Mouse (Mus musculus) thymus, postnatal 4 days (tissue): ENCODE results near the gene Hoxa9.
A peak's percentile ranks its signal among the peaks of the same experiment; 100 is the strongest.

Experiments used
- DNase-seq: peaks from one replicate; pipeline ENCODE4 v3.0.0; 2021

The Hoxa9 gene

DNA sequence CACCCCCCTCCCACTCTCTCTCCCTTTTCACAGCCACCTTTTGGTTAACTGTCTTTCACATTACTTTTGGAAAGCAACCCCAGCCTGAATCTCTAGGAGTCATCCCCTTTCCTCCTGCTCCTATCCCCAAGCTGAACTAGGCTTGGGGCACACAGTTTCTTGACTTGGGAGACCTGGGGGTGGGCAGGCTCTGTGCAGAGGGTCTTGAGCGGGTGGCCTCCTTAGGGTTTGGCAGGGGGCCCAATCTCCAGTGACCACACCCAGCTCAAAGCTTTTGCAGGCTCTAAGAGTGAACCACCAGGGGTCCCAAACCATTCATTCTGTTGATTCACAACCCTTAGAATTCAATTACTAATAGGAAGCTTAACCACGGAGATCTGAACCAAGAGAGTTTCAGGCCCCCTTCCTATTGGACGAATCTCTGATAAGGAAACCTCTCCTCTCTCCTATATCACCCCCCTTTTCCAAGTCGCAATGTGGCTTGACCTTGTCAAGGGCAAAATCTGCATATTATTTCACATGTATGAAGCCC is 12.0 kb upstream of the Hoxa9 start:
- no peak for DNase-seq

- DNase-seq: no peak
These were observed 10.2 kb upstream of the Hoxa9 start for GRCm38 (mm10) chr6:52241001-52241621.

GRCm38 (mm10) chr6:52240389-52241000 is 9.6 kb upstream of the Hoxa9 start, which contains the start of gene Hoxa10:
Gene Hoxa10, minus strand, starts transcription at chr6:52240854.
- peak; percentile 90 for DNase-seq

- peak; percentile 18 for DNase-seq
These were observed 8.9 kb upstream of the Hoxa9 start for GRCm38 (mm10) chr6:52239625-52240388.

DNA sequence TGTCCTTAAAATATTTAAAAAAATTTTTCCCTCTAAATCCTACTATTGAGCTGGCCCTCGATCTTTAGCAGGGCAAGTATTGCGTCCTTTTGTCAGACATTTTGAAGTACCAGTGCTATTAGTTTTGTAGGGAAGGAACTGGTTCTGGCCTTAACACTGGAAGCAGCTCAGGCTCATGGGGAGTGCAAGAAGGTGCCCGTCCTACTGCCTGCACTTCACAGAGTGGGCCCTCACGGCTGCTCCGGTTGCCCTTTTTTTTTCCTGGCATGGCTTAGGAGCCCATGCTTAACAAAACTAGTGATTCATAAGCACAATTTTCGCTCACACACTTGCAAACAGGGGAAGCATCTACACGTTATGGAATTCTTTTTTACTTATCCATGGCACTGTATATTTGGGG is 8.1 kb upstream of the Hoxa9 start:
- peak; percentile 8 for DNase-seq

GRCm38 (mm10) chr6:52238155-52238545 is 7.3 kb upstream of the Hoxa9 start:
- DNase-seq: peak; percentile 8

GRCm38 (mm10) chr6:52237346-52238154 is 6.7 kb upstream of the Hoxa9 start:
- DNase-seq: peak; percentile 4

GRCm38 (mm10) chr6:52236806-52237205 is 5.9 kb upstream of the Hoxa9 start:
- DNase-seq: peak; percentile 4

DNA sequence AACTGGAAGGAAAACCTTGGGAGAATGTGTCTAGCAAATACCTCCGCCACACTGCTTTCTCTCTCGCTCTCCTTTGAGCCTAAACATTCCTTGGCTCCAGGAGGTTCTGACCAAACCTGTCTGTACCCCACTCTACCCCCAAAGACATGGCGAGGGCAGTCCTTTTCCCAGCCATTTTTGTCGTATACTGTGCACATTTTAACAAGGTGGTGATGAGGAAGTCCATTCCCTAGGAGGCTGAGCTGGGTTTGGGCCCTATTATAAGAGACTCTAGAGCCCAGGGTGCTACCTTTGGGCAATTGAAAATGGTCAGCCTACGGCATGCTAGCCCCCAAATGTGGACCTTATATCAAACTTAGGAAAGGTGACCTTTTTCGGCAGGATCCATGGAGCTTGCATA is 5.0 kb upstream of the Hoxa9 start:
- peak; percentile 2 for DNase-seq

DNA sequence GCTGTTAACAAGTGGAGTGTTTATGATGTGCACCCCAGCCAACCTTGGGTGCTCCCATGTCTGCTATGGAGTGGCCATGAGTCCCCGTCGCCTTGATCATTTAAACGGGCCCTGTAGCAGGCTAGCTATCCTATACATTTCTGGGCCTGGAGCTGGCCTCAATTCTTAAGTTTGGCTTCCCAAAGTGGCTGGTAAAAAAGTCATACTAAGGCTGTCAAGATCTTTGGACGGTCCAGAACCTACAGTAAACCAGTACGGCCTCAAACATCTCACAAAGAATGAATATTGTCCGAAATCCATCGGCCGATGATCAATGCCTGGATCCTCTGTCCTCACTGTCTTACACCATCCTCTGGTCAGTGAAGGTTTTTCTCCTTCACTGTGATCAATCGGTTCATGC is 4.4 kb upstream of the Hoxa9 start:
- no peak for DNase-seq

GRCm38 (mm10) chr6:52234428-52235140 is 3.7 kb upstream of the Hoxa9 start:
- DNase-seq: peak; percentile 16

DNA sequence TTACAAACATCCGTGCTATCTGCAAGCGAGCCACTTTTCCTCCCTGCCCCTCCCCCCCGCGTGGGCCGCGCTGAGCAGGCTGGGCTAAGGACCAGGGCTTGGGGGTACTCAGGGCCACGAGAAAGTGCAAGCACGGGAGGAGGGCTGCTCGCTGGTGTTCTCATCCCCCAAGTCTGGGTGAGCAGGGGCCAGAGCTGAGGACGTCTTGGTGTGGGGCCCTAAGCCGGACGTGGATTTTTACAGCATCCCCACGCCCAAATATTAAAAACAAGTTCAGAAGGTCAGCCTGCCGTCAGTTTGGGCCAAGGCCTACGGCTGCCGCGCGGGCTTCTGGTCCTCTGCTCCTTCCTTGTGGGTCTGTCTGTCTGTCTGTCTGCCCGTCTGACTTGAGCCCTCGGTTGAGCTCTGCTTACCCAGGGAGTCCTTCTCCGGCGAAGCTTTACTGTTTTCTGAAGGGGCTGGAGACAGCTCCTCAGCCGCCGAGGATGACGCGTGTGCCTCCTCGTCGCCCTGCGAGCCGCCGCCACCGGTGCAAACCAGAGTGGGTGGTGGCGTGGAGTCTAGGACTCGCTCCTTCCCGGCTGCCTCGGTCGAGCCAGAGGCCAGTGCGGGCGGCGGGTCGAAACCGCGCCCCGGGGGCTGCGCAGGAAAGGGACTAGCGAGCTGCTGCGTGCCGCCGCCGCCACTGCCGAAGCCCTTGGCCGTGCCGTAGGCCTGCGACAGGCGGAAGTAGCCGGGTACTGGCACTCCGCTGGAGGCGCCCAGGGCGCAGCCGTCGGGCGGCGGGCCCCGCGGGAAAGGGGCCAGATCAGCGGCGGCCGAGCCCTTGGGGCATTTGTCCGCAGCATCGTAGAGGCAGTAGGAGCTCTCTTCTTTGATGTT is 2.9 kb upstream of the Hoxa9 start:
- peak; percentile 59 for DNase-seq

GRCm38 (mm10) chr6:52232984-52233545 is 2.2 kb upstream of the Hoxa9 start:
- peak; percentile 18 for DNase-seq

GRCm38 (mm10) chr6:52232568-52232965 is 1.7 kb upstream of the Hoxa9 start:
- peak; percentile 31 for DNase-seq

GRCm38 (mm10) chr6:52231885-52232567 is 1.1 kb upstream of the Hoxa9 start:
- peak; percentile 21 for DNase-seq

- peak; percentile 33 for DNase-seq
These were observed 1.1 kb downstream of the Hoxa9 start for GRCm38 (mm10) chr6:52229558-52230416.

DNA sequence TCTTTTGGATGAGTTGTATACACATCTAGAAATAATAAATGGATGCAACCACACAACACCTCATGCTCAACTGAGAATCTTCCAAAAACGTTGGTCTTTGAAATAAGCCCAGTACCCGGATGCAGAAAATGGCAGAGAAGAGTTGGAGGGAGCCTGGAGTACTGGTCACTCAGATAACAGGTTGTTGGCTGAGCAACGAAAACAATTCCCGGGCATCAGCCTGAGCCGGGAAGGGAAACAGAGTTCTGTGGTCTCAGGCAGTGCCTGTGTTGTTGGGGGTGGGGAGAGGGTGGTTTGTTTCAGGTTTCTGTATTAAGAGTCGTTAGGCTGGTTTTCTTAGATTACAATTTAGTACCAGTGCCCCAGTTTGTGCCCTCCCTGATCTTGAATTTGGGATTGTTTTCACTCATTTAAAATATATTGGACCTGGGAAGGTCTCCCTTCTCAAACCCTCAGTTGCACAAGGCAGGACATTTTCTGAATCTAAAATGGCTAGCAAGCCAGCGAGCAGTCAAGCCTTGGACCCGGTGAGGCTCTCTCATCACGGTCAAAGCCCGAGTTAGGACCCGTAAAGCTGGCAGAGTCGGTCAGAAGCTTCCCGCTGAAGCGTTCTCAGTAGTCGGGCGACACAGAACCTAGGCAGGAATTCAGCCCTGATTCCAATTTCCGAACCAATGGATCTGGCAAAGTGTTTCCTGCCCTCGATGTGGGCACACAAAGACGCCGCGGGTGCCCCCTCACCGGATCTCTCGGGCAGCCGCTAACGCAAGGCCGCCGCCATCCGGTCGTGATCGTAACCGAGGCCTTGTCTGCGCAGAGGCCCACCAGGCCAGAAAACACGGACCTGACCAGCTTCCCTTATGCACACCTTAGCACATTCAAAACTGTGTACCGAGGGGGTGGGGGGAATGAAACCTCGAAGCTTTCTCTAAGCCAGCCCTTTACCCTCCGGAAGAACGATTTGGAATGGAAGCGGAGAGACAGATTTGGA is 2.1 kb downstream of the Hoxa9 start:
- DNase-seq: peak; percentile 50
